Mouse (Mus musculus) testis, adult 10 weeks (tissue): Measurements from ENCODE around the gene Fbxl14. TPM values are rescaled to one million over a fixed set of nuclear protein-coding genes. Genes with fewer than 3 reads are reported as not detected.

Experiments used
- polyA plus RNA-seq: library from polyadenylated mRNA; stranded (reverse); fragments of 350-450 nt; fragmentation: Illumina TruSeq; extraction: RNeasy Lipid Tissue Mini Kit (QIAGEN cat#74804); gene quantifications from one replicate; pipeline ENCODE4 v1.2.3, GENCODE M21; 2014; ENCODE audit warnings: low read depth, low replicate concordance

The Fbxl14 gene
- 9.9 TPM for polyA plus RNA-seq

GRCm38 (mm10) chr6:119479343-119479875, at the start of gene Fbxl14:
TSS of gene Fbxl14 (plus strand) at chr6:119479668.

Other genes with a start within 250 kb of the Fbxl14 start
- gene Cacna2d4, start 243.1 kb upstream of the Fbxl14 start, polyA plus RNA-seq: 0.04 TPM
- not detected for gene Lrtm2, start 148.9 kb upstream of the Fbxl14 start, polyA plus RNA-seq
- gene Adipor2, start 62.0 kb upstream of the Fbxl14 start, polyA plus RNA-seq: 25.4 TPM
- gene Wnt5b, start 64.7 kb downstream of the Fbxl14 start, polyA plus RNA-seq: 0.59 TPM